Mouse (Mus musculus): ENCODE measurements at regions not wholly inside any gene's neighbourhood (a gene's known extent, or its start where the extent isn't known, plus 50 kb on each side); places are given as distances from the start of the nearest gene placed in this dataset.

DNA sequence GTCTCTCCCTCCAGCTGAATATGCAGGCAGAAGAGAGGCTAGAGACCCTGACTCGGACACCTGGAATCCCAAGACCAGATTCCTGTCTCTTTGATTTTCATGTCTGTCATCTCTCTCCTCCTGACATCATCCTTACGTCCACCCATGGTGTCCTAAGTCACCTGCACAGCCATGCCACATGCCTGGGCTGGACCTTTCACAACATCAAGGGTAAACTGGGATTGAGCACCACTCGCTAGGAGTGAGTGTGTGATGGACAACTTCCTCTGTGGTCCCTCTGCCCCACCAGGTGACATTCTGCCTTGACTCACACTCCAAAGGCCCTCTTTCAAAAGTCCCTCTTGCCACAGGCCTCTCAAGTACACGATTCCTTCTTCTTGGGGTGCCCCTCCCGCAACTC, 244.1 kb downstream of the Bcl11b start:
- no peak for DNase-seq

DNA sequence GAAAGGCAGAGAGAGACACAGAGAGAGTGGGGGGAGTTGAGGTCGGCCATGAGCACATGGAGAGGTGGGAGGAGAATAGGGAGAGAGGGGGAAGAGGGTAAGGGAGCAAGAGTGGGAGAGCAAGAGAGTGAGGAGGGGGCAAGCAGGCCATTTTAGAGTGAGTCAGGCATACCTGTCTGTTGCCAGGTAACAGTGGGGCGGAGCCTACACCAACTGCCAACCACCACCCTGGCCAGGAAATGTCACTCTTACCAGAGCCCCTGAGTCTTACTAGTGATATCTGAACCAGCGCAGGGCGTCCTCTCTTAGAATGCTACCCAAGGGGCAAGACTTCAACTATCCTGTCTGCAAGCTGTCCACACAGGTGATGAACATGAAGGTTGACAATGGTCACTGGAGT, 243.5 kb downstream of the Bcl11b start:
- no peak for DNase-seq

DNA sequence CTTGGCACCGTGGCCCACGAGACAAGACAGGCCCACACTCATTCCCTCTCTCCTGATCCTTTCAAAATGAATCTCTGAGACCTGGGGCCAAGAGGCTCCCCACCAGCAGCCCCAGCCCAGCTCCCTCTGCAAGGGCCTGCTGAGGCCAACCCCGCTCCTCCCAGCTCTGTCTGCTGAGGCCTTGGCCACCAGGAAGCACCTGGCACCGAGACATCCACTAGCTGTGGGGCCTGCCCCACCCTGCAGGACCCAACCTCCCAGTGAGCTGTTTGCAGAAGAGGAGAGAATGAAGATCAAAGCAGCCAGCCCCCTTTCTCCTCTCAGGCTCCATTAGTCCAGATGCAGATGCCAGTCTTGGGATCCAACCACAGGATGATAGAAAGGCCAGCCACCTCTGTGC, 241.3 kb downstream of the Bcl11b start:
- DNase-seq: no peak

DNA sequence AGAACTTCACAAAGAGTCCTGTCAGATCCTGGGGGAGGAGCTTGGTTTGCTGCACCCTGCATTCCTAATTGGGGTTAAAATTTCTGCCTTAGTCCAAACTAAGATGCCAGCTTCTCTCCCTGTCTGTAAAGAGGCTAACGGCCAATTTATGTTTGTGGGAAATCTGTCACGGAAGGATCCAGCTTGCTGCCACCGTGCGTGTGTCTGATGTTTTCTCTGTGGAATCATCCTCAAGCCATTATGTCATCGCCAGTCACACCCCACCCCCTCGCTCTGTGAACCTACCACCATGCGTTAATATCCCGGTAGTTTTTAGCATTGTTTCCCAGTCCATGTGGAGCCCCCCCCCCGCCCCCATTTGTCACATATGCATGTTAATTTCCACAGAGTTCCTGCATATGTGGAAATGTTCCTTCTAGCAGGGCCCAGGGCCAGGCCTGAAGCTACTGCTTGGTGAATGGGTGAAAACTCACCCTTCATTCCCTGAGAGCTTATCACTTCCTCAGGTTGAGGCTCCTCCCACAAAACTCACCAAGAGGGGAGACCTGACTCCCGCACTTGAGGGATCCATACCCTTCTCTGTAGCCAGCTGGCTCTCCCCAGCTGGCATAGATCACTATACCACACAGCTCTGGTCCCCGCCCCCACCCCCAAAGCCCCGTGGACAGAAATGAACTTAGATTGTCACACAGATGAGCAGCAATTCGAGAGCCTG, 233.4 kb downstream of the Bcl11b start:
- DNase-seq: no peak

DNA sequence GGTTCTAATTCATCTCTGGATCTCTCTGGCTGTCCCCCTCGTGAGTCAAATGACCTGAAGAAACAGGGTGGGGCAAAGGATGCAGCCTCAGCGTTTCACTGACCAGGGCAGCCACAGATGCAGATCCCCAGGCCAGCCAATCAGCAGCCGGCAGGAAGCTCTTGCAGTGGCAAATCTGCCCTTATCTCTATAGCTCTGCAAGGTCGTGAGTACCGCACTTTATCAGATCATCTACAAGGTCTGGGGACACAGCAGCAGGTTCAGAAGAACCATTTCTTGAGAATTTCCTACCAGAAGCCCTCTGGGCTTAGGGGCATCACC, 232.9 kb downstream of the Bcl11b start:
- no peak for DNase-seq

DNA sequence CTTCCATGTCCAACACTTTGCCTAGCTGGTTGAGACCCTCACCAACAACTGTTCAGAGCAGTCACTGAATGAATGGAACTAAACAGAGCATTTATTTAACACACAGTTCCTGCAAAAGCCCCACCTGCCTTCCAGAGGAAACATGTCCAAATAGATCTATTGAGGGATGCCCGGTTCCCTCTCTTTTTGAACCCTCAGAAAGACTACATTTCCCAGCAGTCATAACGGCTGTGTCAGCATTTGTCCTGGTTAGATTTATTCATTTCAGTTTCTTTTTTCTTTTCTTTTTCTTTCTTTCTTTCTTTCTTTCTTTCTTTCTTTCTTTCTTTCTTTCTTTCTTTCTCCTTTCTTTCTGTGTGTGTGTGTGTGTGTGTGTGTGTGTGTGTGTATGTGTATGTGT, 232.1 kb downstream of the Bcl11b start:
- no peak for DNase-seq

DNA sequence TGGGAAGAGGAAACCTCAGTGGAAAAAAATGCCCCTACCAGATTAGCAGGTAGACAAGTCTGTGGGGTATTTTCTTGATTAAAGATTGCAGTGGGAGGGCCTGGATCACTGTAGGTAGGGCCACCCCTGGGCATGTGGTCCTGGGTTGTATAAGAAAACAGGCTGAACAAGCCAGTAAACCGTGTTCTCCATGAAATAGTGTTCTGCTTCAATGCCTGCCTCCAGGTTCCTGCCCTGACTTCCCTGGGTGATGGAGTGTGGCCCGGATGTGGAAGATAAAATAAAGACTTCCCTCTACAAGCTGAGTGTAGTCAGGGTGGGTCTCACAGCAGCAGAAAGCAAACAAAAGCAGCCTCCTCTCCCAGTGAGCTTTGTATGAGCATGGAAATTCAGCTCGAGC, 231.6 kb downstream of the Bcl11b start:
- no peak for DNase-seq

DNA sequence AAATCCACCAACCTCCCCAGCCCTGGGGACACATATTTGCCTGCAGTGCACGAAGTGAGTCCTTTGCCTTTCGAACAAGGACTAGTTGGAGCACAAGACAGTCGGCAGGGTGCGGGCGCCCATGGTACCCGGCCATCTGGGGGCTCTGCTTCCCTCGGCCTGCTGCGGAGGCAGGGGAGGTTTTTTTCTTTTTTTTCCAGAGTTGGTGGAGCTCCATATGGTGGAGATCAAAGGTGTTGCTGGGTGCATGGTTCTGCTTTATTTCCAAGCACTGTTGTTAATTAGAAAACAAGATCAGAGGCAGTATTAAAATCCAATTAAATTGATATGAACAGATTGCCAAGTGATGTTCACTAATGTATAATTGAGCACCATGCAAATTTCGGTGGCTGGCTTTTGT, 225.4 kb downstream of the Bcl11b start:
- no peak for DNase-seq

DNA sequence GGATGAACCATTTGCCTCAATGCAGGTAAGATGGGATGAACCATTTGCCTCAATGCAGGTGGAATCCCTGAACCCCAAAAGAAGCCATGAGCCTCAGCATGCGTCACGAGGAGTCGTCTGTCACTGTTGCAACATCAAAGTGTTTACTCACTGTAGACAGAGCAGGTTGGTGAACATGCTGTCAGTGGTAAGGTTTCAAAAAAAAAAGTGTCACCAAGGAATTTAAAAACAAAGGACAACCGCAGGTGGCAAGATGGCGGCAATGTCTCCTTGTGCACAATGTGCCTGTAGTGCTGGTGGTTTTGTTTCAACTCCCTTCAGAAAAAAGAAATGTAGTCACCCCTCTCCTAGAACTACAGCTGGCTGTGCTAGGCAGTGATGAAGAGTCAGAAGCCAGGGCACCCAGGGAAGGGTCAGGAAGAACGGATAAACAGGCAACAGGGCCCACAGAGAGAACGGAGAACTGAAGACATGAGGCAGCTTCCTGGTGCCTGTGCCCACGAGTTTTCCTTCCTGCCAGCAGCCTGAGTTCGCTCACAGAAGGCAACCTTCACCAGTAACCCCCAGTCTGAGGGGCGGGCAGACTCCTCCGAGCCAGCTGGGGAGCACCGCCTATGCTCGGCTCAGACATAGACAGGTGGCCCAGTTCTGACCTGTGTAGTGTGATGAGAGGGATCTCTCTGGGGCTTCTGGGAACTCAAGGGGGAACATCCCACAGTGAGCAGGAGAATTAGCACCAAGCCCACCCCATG, 223.9 kb downstream of the Bcl11b start:
- DNase-seq: no peak

DNA sequence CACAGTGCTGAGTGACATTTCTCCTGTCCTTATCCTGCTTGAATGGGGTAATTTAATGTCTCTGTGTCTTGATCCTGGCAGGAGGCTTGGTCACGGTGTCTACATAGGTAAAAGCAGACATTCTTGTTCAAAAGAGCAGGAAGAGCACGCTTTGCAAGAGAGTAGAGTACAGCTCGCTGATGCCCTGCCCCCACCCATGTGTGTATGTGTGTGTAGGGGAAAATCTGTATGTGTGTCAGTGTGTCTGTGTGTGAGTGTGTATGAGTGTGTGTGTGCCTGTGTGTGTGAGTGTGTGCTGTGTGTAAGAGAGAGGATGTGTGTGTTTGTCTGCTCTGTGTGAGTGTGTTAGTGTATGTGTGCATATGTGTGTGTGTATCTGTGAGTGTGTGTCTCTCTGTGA, 221.3 kb downstream of the Bcl11b start:
- DNase-seq: no peak

DNA sequence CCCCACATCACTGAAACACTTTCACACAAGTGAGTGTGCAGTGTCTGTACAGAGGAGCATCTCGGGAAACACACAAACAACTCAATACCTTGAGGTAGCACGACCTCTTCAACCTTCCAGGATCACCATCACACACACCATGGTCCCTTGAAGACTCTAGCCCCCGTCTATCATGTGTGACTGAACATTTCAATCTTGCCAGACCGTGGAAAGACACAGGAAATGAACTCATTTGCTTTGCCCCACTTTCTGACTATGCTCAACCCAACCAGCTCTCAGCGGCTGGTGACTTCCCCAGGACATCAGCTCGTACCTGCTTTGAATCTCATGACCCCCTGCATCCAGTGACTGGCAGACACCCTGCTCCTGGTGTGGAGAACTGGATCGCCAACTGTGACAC, 219.6 kb downstream of the Bcl11b start:
- DNase-seq: no peak

DNA sequence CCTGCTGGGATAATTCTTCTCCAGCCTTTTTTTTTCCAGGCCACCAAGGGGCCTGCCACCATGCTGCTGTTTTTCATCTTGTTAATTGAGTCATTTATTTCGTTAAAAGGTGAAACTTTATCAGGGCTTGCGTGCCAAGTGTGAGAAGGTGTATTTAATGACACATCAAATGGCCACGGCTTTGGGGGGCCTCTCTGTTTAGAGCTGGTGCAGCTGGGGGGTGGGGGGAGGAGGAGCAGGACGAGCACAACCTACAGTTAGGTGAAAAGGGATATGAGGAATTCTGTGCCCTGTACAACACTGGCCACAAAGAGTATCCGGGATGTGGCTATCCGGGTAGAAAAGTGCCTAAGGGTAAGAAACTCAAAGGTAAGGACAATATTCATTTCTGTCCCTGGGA, 213.6 kb downstream of the Bcl11b start:
- no peak for DNase-seq

DNA sequence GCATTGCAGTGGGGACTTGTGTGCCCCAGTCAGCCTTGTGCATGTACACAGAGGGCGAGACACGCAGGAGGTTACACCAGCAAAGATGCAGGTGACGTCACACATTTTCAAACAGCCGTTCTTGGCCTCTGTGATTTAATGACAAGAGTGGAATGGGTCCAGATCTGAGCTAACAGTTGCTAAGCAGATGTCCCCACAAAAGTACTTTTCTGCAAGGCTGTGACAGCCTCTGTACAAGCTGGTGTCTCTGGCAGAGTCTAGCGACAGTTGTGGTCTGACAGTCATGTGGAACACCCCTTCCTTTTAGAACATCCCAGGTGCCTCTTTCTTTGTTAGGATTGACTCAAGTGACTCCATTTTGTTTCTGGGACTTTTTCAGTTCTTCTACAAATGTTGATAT, 203.1 kb downstream of the Bcl11b start:
- DNase-seq: no peak

DNA sequence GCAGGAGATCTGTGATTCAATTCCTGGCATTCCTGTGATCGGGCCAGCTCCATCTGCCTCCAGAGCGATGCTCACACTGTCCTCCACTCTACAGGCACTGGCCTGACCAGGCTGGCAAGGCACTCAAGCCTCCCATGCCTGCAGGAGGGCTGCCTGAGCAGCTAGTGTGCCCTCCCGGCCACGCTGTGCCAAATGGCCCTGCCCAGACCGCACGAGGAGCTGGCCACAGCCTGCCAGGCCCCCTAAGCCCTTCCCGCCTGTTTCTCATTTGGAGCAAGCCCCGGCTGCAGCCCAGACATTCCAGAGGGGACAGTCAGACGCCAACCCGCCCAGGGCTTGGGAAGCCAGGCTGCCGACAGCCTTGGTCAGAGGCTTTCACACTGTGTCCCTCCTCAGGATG, 195.8 kb downstream of the Bcl11b start:
- peak; percentile 15 for DNase-seq

DNA sequence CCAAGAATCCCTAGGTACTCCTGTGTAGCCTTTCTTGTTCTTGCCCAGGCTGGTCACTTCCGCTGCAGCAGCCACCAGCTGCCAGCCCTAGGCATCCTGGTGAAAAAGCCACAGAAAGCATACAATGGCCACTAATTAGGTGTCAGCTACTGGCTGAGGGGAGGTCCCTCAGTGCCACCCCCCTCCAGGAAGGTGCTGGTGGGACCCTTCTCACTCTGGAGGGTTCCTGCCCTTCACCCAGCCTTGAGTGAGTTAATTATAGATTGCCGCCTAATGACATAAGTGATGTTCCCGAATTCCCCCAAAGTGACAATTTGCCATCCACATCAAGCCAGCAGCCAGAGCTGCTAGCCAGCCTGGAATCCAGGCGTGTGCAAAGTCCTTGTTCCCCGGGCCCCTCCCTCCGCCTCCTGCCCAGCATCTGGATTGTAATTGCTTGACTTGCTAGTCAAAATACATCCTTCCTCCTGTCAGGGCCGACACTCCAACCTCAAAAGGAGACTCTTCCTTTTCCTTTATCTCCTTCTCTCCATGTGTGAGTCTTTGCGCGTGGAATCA, 195.2 kb downstream of the Bcl11b start:
- DNase-seq: no peak

DNA sequence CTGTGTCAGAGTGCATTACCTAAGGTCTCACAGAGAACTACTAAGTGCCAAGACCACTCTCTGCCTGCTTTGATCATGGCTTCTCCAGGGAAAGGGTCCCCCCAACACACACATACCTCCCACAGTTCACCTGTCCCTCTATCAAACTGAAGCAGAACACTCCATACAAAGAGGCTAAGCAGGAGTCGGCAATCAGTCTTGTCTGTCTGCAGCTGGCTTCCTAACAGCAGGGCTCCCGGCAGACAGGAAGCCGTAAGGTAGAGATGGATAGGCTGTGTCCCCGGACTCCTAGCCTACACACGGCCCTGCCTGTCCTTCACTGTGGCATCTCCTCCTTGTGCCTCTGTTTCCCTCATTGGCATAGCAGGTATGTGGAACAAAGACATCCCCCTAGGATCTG, 192.2 kb downstream of the Bcl11b start:
- DNase-seq: no peak

DNA sequence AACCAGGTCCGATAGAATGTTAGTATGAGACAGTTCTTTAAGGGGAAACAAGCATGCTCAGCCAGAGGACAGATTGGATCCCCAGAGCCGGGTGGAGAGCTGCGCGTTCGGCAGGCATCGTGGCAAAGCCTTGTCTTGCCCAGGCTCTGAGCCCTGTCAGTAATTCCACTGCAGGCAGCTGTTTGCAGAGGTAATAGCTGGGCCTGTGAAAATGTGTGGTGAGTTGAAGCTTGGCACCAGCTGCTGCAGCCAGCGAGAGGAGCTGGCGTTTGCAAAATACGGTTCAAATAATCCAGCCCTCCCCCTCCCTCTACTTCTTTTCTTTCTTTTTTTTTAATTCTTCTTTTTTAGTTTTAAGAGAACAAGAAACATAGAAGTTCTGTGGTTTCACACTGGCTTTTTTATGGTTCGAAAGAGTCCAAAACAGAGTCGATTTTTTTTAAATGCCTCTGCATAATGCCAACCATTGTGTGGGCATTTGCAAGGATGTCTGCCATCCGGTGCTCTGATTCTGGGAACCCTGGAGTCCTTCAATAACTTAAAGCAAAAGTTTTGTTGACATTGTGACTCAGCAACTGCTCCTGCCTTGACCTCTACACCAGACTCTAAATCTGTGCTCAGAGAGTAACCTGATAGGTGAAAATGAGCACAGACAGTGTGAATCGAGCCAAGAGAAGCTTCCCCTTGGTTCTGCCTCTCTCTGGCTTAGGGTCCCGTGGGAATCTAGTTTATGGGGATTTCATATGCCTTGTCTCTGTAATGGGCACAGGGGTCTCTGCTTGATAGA, 190.7 kb downstream of the Bcl11b start:
- DNase-seq: no peak

DNA sequence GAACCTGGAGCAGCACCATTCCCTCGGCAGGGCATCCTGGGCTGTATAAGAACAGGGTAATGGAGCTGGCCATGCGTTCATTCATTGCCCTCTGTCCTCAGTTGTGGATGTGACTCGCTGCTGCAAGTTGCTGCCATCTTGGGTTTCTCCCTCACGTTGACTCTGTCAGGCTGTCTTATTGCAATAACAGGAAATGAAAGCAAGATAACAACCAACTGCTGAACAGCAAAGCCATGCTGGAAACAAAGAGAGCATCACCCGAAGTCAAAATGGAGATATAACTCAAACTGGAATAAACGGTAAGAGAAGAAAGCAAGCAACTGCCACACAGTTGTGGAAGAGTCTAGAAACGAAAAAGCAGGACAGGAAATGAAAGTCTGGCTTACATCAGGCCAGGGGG, 188.5 kb downstream of the Bcl11b start:
- no peak for DNase-seq

DNA sequence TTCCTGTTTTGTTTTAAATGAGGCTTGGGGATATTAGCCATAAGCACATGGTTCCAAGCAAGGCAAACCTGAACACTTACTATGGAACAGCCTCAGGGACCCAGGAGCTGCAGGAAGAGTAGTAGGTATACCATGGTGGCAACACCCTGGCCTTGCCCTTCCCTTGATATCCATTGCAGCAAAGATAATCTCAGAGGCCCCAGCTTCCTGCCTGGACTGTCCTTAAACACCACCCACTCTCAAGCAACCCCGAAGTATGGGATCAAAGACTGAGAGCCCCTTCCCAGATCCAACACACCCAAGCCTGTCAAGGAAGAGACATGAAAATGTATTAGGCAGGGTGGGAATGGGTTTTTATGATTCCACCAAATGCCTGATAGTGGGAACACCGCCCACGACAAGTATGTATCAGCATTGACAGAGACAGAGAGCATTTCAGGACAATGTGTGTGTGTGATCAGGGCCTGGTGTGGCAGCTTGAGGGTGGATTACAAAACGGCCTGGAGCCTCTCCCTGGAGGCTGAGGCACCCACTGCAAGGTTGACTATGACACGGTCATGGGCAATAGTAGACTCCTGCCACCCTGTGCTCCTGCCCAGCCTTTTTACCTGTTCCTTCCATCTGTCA, 179.5 kb downstream of the Bcl11b start:
- DNase-seq: no peak

DNA sequence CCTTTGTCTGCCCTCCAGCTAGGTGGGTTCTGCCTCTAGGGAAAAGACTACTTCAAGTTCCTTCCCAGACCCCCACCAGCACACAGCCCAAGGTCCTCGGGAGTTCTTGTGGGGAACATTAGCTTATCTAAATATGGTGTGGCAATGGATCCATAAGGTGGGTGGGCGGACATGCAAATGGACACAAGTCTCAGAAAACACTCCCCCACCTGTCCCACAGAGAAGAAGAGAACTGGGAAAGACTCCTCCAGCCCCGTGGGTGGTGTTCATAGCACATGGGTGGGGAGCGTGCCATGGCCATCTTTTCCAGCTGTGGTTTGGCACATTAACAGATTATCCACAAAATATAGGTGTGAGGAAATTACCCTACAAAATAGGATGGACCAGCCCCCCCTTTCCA, 177.5 kb downstream of the Bcl11b start:
- DNase-seq: no peak

DNA sequence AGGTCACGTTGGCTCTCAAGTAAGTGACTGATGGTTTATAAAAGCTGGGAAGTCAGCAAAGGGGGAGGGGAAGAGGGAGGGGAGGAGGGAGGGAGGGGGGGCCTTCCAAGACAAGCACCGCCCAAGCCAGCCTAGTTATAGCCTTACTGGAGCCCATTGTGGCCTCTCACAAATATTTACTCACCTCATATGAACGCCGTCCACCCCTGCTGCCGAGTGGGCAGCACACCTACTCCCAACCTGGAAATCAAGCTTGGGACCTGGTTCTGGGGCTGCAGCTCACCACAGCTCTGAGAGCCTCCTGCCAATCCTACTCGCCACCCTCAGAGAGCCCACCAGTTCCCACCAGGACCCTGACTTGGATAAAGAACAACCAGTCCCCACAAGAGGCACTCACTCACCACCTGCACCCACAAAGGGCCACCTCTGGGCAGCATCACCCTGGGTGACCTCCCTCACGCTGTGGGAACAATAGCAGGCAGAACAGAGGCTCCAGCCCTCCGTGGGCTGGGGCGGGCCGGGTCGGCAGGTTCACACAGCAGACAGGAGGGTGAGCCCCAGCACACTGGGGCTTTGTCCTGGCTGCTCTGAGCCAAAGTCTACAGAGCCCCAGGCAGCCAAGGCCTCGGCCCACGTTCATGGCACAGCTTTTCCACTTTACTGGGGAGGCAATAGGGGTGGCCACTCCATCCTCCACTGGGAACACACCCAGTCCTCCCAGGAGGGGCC, 171.8 kb downstream of the Bcl11b start:
- no peak for DNase-seq

DNA sequence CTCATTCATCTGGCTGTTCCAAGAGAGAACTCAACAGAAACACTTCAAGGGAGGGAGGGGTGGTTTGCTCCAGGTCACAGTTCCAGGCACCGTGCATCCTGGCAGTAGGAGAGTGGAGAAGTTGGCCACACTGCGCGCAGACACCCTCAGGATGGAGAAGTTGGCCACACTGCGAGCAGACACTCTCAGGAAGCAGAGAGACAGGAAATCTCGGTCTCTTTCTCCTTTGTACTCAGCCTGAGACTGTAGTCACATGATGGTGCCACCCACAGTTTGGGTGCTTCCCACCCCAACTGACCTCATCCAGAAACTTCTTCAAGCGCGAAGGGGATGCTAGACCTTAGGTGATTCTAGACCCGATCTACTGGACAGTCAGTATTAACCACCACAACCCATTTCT, 170.4 kb downstream of the Bcl11b start:
- no peak for DNase-seq

Measured in adrenal gland, postnatal 10 days (tissue).